Mouse (Mus musculus) right cerebral cortex, postnatal 10 days (tissue): ENCODE measurements around the gene Tmem259.

ENCODE experiments used
- DNase-seq, 2 experiments: peaks; one replicate each; pipeline ENCODE4 v3.0.0; 2021; ENCODE audit warnings: low spot score in 2 of 2

The Tmem259 gene

GRCm38 (mm10) chr10:80016511-80016910 lies 32.4 kb upstream of the Tmem259 start, which contains the start of gene Arhgap45:
Arhgap45 (plus strand) TSS chr10:80016653.
- DNase-seq, result peak in 1 of 2 experiments; percentile 64

- DNase-seq, result no peak
Measured at GRCm38 (mm10) chr10:80015583-80015982, 31.5 kb upstream of the Tmem259 start.

- DNase-seq, result no peak
Measured at GRCm38 (mm10) chr10:80014484-80015290, 30.6 kb upstream of the Tmem259 start.

- no peak for DNase-seq
Measured at GRCm38 (mm10) chr10:80013609-80014008, 29.5 kb upstream of the Tmem259 start.

GRCm38 (mm10) chr10:80011740-80012139 lies 27.6 kb upstream of the Tmem259 start:
- DNase-seq, result no peak

- DNase-seq, result no peak
Measured at GRCm38 (mm10) chr10:80004233-80004705, 20.1 kb upstream of the Tmem259 start.

GRCm38 (mm10) chr10:80003374-80004232 lies 19.5 kb upstream of the Tmem259 start:
- DNase-seq, result no peak

- no peak for DNase-seq
Measured at GRCm38 (mm10) chr10:80002829-80003228, 18.7 kb upstream of the Tmem259 start.

GRCm38 (mm10) chr10:80001945-80002344 lies 17.8 kb upstream of the Tmem259 start:
- DNase-seq, result no peak

GRCm38 (mm10) chr10:79997819-79998218 lies 13.7 kb upstream of the Tmem259 start:
- DNase-seq, result peak in 1 of 2 experiments; percentile 59

- peak; percentile 91 for DNase-seq
Measured at GRCm38 (mm10) chr10:79997034-79997760, 13.1 kb upstream of the Tmem259 start.

GRCm38 (mm10) chr10:79996272-79997033 lies 12.3 kb upstream of the Tmem259 start, which contains the start of gene Abca7:
Abca7 (plus strand) TSS chr10:79996494.
- peak; percentile 95 to 97 for DNase-seq

- no peak for DNase-seq
Measured at GRCm38 (mm10) chr10:79995636-79996035, 11.5 kb upstream of the Tmem259 start.

- DNase-seq, result peak in 1 of 2 experiments; percentile 67
Measured at GRCm38 (mm10) chr10:79994397-79995115, 10.4 kb upstream of the Tmem259 start.

GRCm38 (mm10) chr10:79991548-79991947 lies 7.4 kb upstream of the Tmem259 start:
- no peak for DNase-seq

GRCm38 (mm10) chr10:79991099-79991498 lies 7.0 kb upstream of the Tmem259 start:
- DNase-seq, result no peak

GRCm38 (mm10) chr10:79989870-79990269 lies 5.7 kb upstream of the Tmem259 start:
- DNase-seq, result no peak

- no peak for DNase-seq
Measured at GRCm38 (mm10) chr10:79989272-79989786, 5.2 kb upstream of the Tmem259 start.

GRCm38 (mm10) chr10:79988506-79989271 lies 4.6 kb upstream of the Tmem259 start, which contains the start of gene Cnn2:
Cnn2 (plus strand) TSS chr10:79988584.
- no peak for DNase-seq
